Mouse (Mus musculus) adrenal gland, postnatal 10 days (tissue): Measurements from ENCODE around the gene Diexf. TPM values are rescaled to one million over a fixed set of nuclear protein-coding genes. Genes with fewer than 3 reads are reported as not detected.

Experiments used
- DNase-seq: peaks from one replicate; pipeline ENCODE4 v3.0.0; 2021; ENCODE audit warnings: mixed read lengths
- total RNA-seq, 2 experiments: library from RNA; stranded (reverse); gene quantifications; 2 replicates each; pipeline ENCODE4 v1.2.3; 2021

The Diexf gene
- total RNA-seq, 2 experiments from 2014 or later: 14.8 to 16.6 TPM

- no peak for DNase-seq
These were observed 43.8 kb downstream of the Diexf start for GRCm38 (mm10) chr1:193086111-193086841.

DNA sequence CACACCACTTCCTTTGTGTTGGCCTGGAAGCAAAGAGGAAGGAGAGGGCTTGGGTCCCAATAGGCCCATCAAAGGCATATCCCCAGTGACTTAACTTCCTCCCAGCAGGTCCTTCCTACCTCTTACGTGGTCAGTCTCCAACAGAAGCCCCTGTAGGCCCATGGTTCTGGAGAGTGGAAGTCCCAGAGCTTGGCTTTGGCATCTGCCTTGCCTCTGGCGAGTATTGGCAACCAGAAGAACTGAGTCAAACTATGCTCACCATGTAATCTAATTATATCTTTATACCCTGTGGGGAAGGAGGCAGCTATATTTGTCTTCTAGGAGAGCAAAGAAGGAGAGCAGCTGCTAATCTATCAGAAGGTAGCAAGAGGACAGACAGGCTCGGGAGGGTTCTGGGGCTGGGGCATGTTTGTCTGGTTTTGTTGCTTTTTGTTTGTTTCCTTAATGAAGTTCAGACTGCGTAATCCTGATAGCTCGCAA, 44.5 kb downstream of the Diexf start:
- DNase-seq: no peak

GRCm38 (mm10) chr1:193084016-193084415, 46.1 kb downstream of the Diexf start:
- DNase-seq: no peak

- no peak for DNase-seq
These were observed 47.0 kb downstream of the Diexf start for GRCm38 (mm10) chr1:193083051-193083450.

DNA sequence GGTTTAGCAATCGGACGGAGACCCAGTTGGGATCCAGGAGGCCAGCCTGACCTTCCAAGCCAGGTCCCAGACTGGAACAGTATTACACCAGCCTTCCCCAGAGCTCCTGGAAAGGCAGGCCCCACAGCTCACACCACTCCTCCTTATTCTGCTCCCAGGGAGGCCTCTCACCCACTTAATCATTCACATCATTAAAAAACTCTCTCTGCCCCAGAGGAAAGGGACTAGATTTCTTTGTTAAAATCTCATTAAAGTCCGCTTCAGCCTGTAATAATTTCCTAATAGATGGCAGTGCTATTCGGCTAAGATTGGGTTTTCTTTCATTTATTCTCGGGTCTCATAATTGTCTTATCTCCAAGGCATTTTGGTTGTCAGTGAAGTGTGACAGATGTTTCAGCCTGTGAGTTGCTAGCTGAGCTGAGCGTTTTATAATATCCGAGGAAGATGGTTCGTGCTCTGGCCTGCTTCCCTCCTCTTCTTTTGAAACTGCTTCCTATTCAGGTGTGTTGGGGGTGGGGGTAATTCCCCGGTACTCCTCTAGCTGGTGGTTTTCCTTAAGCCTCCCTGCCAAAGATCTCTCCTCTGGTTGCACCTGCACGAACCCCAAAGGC, 47.7 kb downstream of the Diexf start:
- DNase-seq: peak; percentile 56

DNA sequence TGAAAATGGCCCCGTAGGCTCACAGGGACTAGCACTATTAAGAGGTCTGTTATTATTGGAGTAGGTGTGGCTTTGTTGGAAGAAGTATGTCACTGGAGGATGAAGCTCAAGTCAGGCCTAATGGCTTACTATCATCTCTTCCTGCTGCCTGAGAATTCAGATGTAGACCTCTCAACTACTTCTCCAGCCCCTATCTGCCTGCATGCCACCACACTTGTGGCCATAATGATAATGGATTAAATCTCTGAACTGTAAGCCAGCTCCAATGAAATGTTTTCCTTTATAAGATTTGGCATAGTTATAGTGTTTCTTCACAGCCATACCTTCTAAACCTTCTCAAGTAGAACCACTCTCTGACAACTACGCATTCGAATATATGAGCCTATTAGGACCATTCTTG, 67.5 kb downstream of the Diexf start:
- DNase-seq: no peak

DNA sequence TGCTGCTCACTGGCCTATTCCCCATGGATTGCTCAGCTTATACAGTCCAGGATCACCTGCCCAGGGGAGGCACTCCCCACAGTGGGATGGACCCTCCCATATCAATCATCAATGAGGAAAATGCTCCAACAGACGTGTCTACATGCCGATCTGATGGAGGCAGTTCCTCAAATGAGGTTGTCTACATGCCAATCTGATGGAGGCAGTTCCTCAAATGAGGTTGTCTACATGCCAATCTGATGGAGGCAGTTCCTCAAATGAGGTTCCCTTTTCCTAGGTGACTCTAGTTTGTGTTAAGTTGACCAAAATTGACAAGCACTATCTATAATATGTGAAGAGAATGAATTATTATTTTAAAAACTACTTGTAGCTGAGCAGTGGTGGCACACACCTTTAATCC, 69.9 kb downstream of the Diexf start:
- no peak for DNase-seq

- no peak for DNase-seq
These were observed 70.5 kb downstream of the Diexf start for GRCm38 (mm10) chr1:193059596-193059995.

GRCm38 (mm10) chr1:193054401-193054800, 75.7 kb downstream of the Diexf start:
- peak; percentile 42 for DNase-seq

DNA sequence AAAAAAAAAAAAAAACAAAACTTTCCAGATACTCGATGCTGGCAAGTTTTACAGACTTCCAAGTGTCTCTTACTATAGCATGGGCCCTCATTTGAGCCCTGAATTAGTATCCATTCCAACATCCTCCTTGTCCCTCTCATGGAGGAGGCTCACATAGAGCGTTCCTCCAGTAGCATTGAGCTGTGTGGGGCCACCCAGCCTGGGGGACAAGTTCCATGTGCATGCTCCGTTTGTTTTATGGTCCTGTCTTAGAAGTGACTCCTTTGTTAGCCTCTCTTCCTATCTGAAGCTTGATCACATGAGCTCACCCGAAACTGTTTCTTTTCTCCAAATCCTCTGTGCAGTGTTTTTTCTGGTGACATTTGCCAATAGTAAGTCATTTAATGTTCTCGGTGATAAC, 77.0 kb downstream of the Diexf start:
- DNase-seq: no peak

DNA sequence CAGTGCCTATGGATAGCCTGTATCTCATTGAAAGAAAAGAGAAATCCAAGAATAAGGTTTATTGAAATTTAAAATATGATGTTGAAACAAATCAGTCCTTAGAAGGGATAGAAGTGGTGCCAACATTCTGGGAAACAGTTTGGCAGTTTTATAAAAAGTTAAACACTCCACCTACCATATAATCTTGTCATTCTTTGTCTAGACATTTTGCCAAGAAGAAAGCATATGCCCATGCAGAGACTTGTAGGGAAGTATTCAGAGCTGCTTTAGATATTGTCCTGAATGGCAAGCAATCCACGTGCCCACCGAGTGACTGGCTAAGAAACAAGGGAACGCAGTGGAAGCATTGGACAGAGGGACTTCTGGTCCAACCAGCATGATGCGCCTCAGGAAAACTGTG, 82.5 kb downstream of the Diexf start:
- DNase-seq: no peak

DNA sequence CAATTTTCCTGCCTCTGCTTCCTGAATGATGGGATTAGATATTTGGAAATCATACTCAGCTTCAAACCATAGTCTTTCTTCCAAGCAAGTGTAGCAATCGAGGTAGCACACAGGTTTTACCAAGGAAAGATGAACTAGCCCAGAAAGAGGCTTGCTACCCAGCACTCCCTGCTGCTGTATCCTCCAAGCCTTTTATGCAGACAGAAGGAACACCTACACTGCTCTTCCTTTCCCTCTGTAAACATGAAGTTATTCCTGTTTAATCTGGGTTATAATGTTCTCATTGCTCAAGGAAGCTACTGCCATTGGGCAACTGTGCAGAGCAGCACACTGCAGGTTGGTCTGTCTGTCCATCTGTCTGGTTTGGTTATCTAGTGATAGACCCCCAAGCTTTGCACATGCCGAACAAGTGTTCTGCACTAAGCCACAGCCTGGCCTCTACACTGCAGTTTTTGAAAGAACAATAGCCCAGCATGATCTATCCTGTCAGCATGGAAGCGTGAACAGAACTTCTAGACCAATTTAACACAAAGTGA, 87.2 kb downstream of the Diexf start:
- no peak for DNase-seq

Other genes with a start within 250 kb of the Diexf start
- gene Syt14, start 94.5 kb downstream of the Diexf start, total RNA-seq: 1 to 10 TPM; 4.6 to 5.7 TPM
- gene Irf6, start 22.8 kb upstream of the Diexf start, total RNA-seq: 1 to 10 TPM; 3.2 to 5.1 TPM
- 1 to 10 TPM; 3.4 to 4.8 TPM for gene A130010J15Rik, start 37.8 kb upstream of the Diexf start, total RNA-seq
- 1 to 10 TPM; 9.1 to 9.3 TPM for gene Traf3ip3, start 71.4 kb upstream of the Diexf start, total RNA-seq
- gene Lamb3, start 77.4 kb upstream of the Diexf start, total RNA-seq: 1 to 10 TPM; 2.1 to 3.2 TPM
- 100 to 1,000 TPM in 1 of 2 experiments, 10 to 100 TPM in 1; 47.9 to 110 TPM for gene Hsd11b1, start 133.8 kb upstream of the Diexf start, total RNA-seq
- 100 to 1,000 TPM; 138 to 255 TPM for gene G0s2, start 142.9 kb upstream of the Diexf start, total RNA-seq
- gene Camk1g, start 240.0 kb upstream of the Diexf start, total RNA-seq: 1 to 10 TPM in 1 of 2 experiments, under 1 TPM in 1; 0.69 to 1.0 TPM